Mouse (Mus musculus): ENCODE results near the gene Sctr.

Gene Sctr

DNA sequence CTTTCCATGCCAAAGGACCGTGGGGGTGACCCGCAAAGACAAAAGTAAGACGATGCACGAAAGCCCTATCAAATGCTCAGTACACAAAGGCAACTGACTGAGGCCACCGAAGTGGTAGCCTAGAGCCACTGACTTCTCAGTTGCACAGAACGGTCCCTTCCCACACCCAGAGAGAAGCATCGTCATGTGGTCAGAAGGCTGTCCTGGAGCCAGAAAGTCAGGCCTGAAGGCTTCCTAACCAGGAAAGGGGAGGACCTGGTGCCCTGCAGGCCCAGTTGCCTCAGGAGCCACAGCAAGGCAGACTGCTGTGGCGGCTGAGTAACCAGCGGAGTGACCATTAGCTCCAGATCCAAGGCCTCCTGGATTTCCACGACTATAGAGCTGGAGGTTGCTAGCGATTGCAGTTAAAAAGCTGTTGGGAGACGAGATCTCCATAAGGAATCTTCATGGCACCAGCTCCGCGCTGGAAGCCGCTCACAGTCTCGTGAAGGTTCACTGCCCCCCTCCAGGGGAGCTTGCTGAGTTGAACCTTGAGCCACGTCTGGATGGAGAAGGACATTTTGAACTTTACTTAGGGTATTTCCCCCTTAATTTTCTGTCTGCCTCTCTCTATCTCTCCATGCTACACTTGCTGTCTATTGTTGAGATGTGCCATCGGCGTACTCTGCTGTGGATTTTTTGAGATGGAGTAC is 103.2 kb downstream of the Sctr start:
- no peak for DNase-seq

DNA sequence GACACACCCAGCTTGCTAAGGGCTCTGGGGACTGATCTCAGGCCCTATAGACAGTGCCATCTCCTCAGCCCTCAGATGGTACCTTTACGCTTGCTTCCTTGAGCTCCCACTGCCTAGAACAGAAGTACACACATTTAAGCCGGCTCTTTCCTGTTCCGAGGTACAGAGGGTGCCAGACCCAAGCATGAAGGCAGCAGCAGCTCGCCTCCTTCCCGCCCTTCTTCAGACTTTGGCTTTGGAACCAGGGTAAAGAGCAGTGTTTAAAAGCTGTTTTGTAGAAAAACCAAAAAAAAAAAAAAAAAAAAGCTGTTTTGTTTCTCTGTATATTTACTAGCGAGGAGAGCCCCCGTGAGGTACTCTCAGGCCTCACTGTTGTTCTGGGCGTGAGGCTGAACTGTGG is 105.1 kb downstream of the Sctr start:
- no peak for DNase-seq

- no peak for DNase-seq
Measured at GRCm38 (mm10) chr1:120112251-120113187, 105.8 kb downstream of the Sctr start.
